Mouse (Mus musculus) testis, adult 2 months (tissue): ENCODE results near the gene Capg.

Source experiments
- CTCF ChIP-seq: fragments of 200-500 bp; IDR thresholded peaks from 2 replicates; pipeline ENCODE4 v1.5.1; 2012; ENCODE audit warnings: low read depth, mild to moderate bottlenecking, inconsistent platforms, low read length, moderate library complexity; ENCODE audit not compliant: control insufficient read depth, insufficient read depth, insufficient replicate concordance
- POLR2A ChIP-seq: fragments of 200-500 bp; IDR thresholded peaks from 2 replicates; pipeline ENCODE4 v1.6.1; 2012; ENCODE audit warnings: low read depth, mild to moderate bottlenecking, inconsistent platforms, low read length, moderate library complexity; ENCODE audit not compliant: control insufficient read depth

GRCm38 (mm10) chr6:72550503-72551100, 6.4 kb downstream of the Capg start:
- TF ChIP-seq POLR2A (no peak), CTCF (no peak)
